Mouse (Mus musculus): Measurements from ENCODE around the gene Dcpp2.

DNA sequence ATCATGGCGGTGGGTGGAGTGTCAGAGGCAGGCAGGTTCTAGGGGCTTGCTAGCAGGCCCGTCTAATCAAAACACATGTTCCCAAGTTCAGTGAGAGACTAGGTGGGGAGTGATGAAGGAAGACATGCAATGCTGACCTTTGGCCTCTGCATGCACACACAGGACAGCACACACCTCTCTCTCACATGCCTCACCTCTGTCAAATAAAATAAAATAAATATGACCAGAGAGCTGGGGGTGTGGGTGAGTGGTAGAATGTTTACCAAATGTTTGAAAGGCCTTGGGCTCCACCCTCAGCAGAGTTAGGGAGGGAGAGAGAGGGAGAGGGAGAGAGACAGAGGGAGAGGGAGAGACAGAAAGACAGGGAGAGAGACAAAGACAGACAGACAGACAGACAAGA lies 22.8 kb upstream of the Dcpp2 start:
- no peak for TF ChIP-seq CTCF (IDR thresholded peaks at IDR 0.05; ENCODE audit: extremely low read depth, insufficient read length, insufficient replicate concordance, low read depth, low read length)
- no peak for TF ChIP-seq POLR2A (IDR thresholded peaks at IDR 0.05; ENCODE audit: low read depth, low read length)
